Mouse (Mus musculus): Measurements from ENCODE around the gene Gramd1b. TPM values are rescaled to one million over a fixed set of nuclear protein-coding genes. Genes with fewer than 3 reads are reported as not detected.

The Gramd1b gene
- total RNA-seq, 1 experiment from 2014 or later = 38.8 TPM

GRCm38 (mm10) chr9:40389669-40390395 lies 141.4 kb downstream of the Gramd1b start:
- ATAC-seq (replicated peaks; ENCODE audit: insufficient number of reproducible peaks, low FRiP score, low TSS enrichment, poor library complexity, severe bottlenecking) = no peak

GRCm38 (mm10) chr9:40389175-40389574 lies 142.0 kb downstream of the Gramd1b start:
- ATAC-seq (replicated peaks; ENCODE audit: insufficient number of reproducible peaks, low FRiP score, low TSS enrichment, poor library complexity, severe bottlenecking) = no peak

GRCm38 (mm10) chr9:40384781-40385180 lies 146.4 kb downstream of the Gramd1b start:
- ATAC-seq (replicated peaks; ENCODE audit: insufficient number of reproducible peaks, low FRiP score, low TSS enrichment, poor library complexity, severe bottlenecking) = no peak

- ATAC-seq (replicated peaks; ENCODE audit: insufficient number of reproducible peaks, low FRiP score, low TSS enrichment, poor library complexity, severe bottlenecking) = no peak
Measured at GRCm38 (mm10) chr9:40382508-40382907, 148.7 kb downstream of the Gramd1b start.

GRCm38 (mm10) chr9:40381416-40382411 lies 149.5 kb downstream of the Gramd1b start:
- ATAC-seq (replicated peaks; ENCODE audit: insufficient number of reproducible peaks, low FRiP score, low TSS enrichment, poor library complexity, severe bottlenecking) = no peak

GRCm38 (mm10) chr9:40376711-40377410 lies 154.3 kb downstream of the Gramd1b start:
- no peak for ATAC-seq (replicated peaks; ENCODE audit: insufficient number of reproducible peaks, low FRiP score, low TSS enrichment, poor library complexity, severe bottlenecking)

- ATAC-seq (replicated peaks; ENCODE audit: insufficient number of reproducible peaks, low FRiP score, low TSS enrichment, poor library complexity, severe bottlenecking) = no peak
Measured at GRCm38 (mm10) chr9:40376139-40376541, 155.0 kb downstream of the Gramd1b start.

- no peak for ATAC-seq (replicated peaks; ENCODE audit: insufficient number of reproducible peaks, low FRiP score, low TSS enrichment, poor library complexity, severe bottlenecking)
Measured at GRCm38 (mm10) chr9:40375518-40375917, 155.7 kb downstream of the Gramd1b start.

- ATAC-seq (replicated peaks; ENCODE audit: insufficient number of reproducible peaks, low FRiP score, low TSS enrichment, poor library complexity, severe bottlenecking) = no peak
Measured at GRCm38 (mm10) chr9:40374992-40375391, 156.2 kb downstream of the Gramd1b start.

GRCm38 (mm10) chr9:40374533-40374971 lies 156.6 kb downstream of the Gramd1b start:
- no peak for ATAC-seq (replicated peaks; ENCODE audit: insufficient number of reproducible peaks, low FRiP score, low TSS enrichment, poor library complexity, severe bottlenecking)

GRCm38 (mm10) chr9:40374052-40374451 lies 157.1 kb downstream of the Gramd1b start:
- ATAC-seq (replicated peaks; ENCODE audit: insufficient number of reproducible peaks, low FRiP score, low TSS enrichment, poor library complexity, severe bottlenecking) = no peak

GRCm38 (mm10) chr9:40370151-40370550 lies 161.0 kb downstream of the Gramd1b start:
- ATAC-seq (replicated peaks; ENCODE audit: insufficient number of reproducible peaks, low FRiP score, low TSS enrichment, poor library complexity, severe bottlenecking) = no peak

- ATAC-seq (replicated peaks; ENCODE audit: insufficient number of reproducible peaks, low FRiP score, low TSS enrichment, poor library complexity, severe bottlenecking) = no peak
Measured at GRCm38 (mm10) chr9:40366795-40367194, 164.4 kb downstream of the Gramd1b start.

GRCm38 (mm10) chr9:40364312-40364711 lies 166.9 kb downstream of the Gramd1b start:
- no peak for ATAC-seq (replicated peaks; ENCODE audit: insufficient number of reproducible peaks, low FRiP score, low TSS enrichment, poor library complexity, severe bottlenecking)

GRCm38 (mm10) chr9:40361970-40362369 lies 169.2 kb downstream of the Gramd1b start:
- no peak for ATAC-seq (replicated peaks; ENCODE audit: insufficient number of reproducible peaks, low FRiP score, low TSS enrichment, poor library complexity, severe bottlenecking)

GRCm38 (mm10) chr9:40358408-40358896 lies 172.7 kb downstream of the Gramd1b start:
- no peak for ATAC-seq (replicated peaks; ENCODE audit: insufficient number of reproducible peaks, low FRiP score, low TSS enrichment, poor library complexity, severe bottlenecking)

- ATAC-seq (replicated peaks; ENCODE audit: insufficient number of reproducible peaks, low FRiP score, low TSS enrichment, poor library complexity, severe bottlenecking) = no peak
Measured at GRCm38 (mm10) chr9:40356768-40357446, 174.3 kb downstream of the Gramd1b start.

- no peak for ATAC-seq (replicated peaks; ENCODE audit: insufficient number of reproducible peaks, low FRiP score, low TSS enrichment, poor library complexity, severe bottlenecking)
Measured at GRCm38 (mm10) chr9:40356368-40356767, 174.8 kb downstream of the Gramd1b start.
